Mouse (Mus musculus) embryo, embryonic 11.5 days (tissue): ENCODE measurements around the gene Prkx.

Experiments
- DNase-seq: peaks from one replicate; pipeline ENCODE4 v3.0.0-alpha.2; 2012; ENCODE audit warnings: low read depth, low spot score

Gene Prkx

GRCm38 (mm10) chrX:77796238-77796835 lies at the start of gene Prkx:
TSS of gene Prkx (minus strand) at chrX:77796278.
- DNase-seq = peak; percentile 23

GRCm38 (mm10) chrX:77812031-77812430 lies 16.0 kb upstream of the Prkx start:
- no peak for DNase-seq

- peak; percentile 23 for DNase-seq
Measured at GRCm38 (mm10) chrX:77810608-77811206, 14.6 kb upstream of the Prkx start.

GRCm38 (mm10) chrX:77808602-77809001 lies 12.5 kb upstream of the Prkx start:
- DNase-seq = peak; percentile 20

GRCm38 (mm10) chrX:77802293-77802692 lies 6.2 kb upstream of the Prkx start:
- DNase-seq = no peak

GRCm38 (mm10) chrX:77801543-77801942 lies 5.5 kb upstream of the Prkx start:
- no peak for DNase-seq

- DNase-seq = no peak
Measured at GRCm38 (mm10) chrX:77799554-77799953, 3.5 kb upstream of the Prkx start.

GRCm38 (mm10) chrX:77797801-77798200 lies 1.7 kb upstream of the Prkx start:
- DNase-seq = no peak

- no peak for DNase-seq
Measured at GRCm38 (mm10) chrX:77796916-77797315, 838 bp upstream of the Prkx start.

GRCm38 (mm10) chrX:77795858-77796174 lies 262 bp downstream of the Prkx start:
- DNase-seq = peak; percentile 67

GRCm38 (mm10) chrX:77794962-77795857 lies 868 bp downstream of the Prkx start:
- peak; percentile 16 for DNase-seq

- DNase-seq = no peak
Measured at GRCm38 (mm10) chrX:77788675-77789074, 7.4 kb downstream of the Prkx start.

GRCm38 (mm10) chrX:77786354-77786753 lies 9.7 kb downstream of the Prkx start:
- DNase-seq = no peak

GRCm38 (mm10) chrX:77777822-77778221 lies 18.3 kb downstream of the Prkx start:
- DNase-seq = no peak

GRCm38 (mm10) chrX:77765153-77765552 lies 30.9 kb downstream of the Prkx start:
- DNase-seq = no peak

GRCm38 (mm10) chrX:77744260-77744659 lies 51.8 kb downstream of the Prkx start:
- no peak for DNase-seq

- DNase-seq = no peak
Measured at GRCm38 (mm10) chrX:77741383-77741782, 54.7 kb downstream of the Prkx start.

GRCm38 (mm10) chrX:77733930-77734536 lies 62.0 kb downstream of the Prkx start:
- DNase-seq = no peak

- peak; percentile 17 for DNase-seq
Measured at GRCm38 (mm10) chrX:77720298-77720697, 75.8 kb downstream of the Prkx start.
